Mouse (Mus musculus) heart, adult 18-20 months (tissue): ENCODE measurements around the gene Med12l. TPM values are rescaled to one million over a fixed set of nuclear protein-coding genes. Genes with fewer than 3 reads are reported as not detected.
A peak's percentile ranks its signal among the peaks of the same experiment; 100 is the strongest.
"Not testable (repeated sequence)": the region's sequence is repeated elsewhere in the genome, so short reads cannot be mapped to it uniquely, and the experiment has no call there.

Source experiments
- DNase-seq, 2 experiments: peaks; one replicate each; pipeline ENCODE4 v3.0.0; 2021 to 2022; ENCODE audit warnings: mixed read lengths in 1 of 2
- total RNA-seq, 2 experiments: library from RNA; stranded (reverse); gene quantifications; 2 replicates each; pipeline ENCODE4 v1.2.3; 2021

The Med12l gene
- total RNA-seq, 2 experiments from 2014 or later, result 6.6 to 8.1 TPM

DNA sequence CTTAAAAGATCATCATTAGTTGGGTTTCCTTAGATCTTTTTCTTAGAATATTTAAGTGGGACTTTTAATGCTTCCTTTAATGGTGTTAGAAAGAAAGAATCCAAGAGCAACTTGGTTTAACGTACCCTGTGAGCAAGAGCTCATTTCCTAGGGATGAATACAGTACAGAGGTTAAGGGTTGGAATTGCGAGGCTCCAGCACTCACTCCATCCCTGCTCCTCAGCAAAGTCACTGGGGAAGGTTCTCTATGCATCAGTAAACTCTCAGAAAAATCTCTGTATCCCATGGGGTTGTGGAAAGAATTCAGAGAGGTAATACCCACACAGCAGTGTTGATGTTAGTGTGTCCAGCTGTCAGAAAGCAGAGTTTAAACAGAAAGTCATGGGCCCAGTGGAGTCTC is 134.5 kb downstream of the Med12l start:
- DNase-seq, result no peak

DNA sequence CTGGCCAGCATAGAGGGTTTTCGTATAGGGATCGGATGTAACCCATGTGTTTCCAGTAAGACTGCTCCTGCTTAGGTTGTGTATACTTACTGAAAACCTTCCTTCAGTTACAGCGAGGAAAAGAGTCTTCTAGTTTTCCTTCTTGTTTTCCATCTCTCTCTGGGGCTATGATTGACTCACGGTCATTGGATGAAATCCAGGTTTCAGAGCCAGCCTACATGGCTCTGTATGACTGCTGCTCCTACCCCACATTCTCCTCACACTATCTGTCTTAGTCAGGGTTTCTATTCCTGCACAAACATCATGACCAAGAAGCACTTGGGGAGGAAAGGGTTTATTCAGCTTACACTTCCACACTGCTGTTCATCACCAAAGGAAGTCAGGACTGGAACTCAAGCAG is 135.3 kb downstream of the Med12l start:
- not testable (repeated sequence) for DNase-seq

DNA sequence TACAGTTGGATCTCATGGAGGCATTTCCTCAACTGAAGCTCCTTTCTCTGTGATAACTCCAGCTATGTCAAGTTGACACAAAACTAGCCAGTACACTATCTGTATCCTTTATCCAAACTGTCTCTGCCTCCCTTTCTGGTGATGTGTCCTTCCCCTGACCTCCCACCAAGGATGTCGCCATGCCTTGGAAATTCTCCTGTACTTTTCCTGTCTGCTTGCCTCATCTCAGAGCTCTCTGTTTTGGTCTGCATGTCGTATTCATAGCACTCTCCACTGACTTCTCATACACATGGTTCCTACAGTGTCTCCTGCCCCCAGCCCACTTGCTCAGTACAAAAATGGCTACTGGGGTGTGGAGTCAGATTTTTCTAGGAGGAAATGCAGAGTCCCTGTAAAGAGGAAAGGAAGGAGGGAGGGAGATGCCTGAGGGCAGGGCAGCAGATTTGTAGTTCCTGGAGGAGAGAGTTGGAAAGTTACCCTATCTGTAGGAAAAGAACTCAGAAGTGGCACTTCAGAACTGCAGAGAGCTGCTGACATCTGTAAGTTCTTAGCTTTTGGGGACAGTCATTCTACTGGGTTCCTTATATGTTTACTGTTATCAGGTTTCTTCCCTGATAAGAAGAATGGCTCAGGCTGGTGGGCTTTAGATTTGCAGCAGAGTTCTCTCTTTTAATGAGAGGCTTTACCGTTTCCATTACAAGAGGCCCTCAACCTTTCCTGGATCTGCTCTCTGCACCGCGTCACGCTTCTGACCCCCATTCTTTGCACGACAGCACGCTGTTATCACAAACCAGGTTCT is 136.1 kb downstream of the Med12l start:
- DNase-seq, result no peak

DNA sequence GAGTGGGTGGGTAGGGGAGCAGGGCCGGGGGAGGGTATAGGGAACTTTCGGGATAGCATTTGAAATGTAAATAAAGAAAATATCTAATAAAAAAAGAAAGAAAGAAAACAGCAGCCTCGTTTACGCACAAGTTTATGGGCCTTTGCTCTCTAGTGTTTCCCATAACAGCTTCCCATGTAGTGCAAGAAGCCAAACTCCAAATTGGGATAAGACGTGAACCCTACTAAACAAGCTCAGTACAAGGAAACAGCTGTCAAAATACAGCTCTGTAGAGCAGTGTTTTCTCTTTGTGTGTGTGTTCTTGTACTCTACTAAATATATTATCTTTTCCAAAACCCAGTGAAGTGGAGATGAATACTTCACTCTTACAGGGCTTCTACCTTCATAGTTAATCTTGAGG is 139.6 kb downstream of the Med12l start:
- DNase-seq, result peak in 1 of 2 experiments; percentile 33

DNA sequence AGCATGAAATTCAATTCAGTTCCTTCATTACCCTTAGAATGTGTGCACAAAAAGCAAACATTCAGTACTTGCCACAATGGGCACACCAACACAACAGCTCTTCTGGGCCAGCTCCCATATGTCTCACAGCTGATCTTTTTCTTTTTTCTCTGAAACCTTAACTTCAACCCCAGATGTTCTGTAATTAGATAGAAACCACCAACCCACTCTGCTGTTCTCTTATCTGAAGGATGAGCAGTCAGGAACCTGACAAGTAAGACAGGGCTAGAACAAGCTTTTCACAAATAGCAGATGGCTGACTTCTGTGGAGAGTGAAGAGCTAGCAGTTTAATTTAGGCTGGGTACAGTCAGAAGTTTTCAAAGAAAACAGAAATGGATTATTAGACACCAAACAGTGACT is 144.0 kb downstream of the Med12l start:
- DNase-seq, result no peak

DNA sequence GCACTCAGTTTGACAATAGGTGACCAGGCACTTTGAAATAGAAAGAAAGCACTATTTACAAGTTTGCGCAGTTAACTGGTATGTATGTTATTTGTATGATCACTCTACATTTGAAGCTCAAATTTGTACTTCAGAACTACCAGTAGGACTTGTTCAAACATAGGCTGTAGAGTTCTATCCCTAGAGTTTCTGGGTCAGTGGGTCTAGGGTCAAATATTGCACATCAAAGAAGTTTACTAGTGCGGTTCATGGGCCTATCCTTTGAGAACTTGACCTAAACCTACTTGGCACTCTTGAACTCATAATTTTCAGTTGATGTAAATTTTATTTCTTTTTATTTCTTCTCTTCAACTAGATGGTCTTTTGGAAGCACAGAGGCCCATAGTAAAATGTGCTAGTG is 145.0 kb downstream of the Med12l start:
- no peak for DNase-seq

DNA sequence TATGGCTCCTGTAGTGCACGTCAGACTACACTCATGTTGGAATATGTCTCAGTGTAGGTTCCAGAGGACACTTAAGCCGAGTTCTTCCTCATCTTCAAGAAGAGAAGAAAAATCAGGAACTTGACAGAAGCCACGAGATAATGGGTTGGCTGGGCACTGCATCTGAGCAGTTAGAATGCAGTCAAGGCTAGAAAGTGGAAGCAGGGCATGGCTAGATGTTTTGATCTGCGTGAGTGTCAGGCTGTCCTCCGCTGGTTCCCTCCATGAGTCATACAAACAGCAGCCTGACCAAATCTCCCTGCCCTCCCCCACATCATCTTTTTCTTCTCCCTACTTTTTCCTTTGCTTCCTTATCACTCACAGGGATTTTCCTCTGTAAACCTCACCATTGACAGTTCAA is 147.8 kb downstream of the Med12l start, which contains the start of gene P2ry14:
TSS of gene P2ry14 (minus strand) at position 195 of the 400 bp plus-strand sequence.
- DNase-seq, result peak in 1 of 2 experiments; percentile 40

DNA sequence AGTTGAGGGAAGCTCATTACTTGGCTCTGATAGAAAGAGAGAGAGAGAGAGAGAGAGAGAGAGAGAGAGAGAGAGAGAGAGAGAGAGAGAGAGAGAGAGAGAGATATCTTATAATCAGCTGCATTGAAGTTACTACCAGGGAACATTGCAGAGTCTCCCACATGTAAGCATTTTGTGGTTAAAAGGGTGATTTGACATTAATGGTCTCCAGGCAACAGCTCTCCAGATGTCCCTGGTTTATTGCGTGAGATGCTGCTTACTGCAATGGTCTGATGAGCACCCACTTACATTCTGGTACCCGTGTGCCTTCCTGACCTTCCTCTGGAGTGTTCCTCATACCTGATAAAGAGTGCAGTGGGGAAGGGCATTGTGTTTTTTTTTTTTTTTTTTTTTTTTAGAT is 149.3 kb downstream of the Med12l start:
- DNase-seq, result no peak

DNA sequence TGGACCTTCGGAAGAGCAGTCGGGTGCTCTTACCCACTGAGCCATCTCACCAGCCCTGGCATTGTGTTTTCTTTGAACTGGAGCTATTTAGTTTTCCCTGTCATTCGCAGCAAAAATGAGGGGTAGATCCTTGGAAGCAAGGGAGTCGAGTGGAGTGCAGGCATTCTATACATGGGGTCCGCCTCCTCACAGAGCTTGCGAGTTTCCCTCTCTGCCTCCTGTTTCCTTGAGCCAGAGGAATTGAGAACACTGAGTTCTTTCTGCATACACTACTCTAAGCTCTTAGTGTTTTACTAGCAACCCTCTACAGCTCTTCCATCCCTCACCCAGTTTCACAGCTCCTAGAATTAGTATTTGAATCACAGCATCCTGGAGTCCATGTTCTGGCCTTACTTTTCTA is 149.8 kb downstream of the Med12l start:
- no peak for DNase-seq

DNA sequence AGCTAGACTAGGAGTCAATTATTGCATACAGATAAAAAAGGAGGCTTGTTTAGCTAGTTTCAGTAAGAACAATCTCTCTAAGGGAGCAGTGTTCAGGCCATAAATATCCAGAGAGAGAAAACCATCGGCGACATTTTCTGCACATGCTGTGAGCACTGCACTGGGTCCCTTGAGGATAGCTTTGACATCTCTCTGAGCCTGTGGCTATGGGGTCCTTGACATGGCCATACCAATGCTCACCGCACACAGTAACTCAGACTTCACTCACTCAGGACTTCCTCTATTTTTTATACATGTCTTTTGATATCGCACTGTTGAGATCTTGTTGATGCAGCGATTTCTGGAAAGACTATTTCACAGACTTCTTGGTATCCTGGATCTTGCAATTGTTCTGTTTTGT is 151.4 kb downstream of the Med12l start:
- no peak for DNase-seq

DNA sequence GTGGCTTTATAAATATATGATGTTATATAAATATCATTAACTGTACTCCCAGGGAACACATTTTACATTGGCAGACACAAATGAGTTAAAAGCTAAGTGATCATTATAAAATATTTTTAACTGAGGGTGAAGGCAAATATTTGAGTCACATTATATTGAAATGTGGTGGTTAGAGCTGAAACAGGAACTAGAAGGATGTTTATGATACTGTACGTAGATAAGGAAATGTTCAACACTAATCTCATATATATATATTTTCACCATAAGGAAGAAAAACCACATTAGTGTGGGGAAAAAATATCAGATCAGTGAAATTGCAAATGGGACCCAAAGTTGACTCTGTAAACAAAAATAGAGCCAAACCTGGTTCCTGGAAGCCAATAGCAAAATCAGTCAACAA is 154.8 kb downstream of the Med12l start:
- DNase-seq, result no peak

DNA sequence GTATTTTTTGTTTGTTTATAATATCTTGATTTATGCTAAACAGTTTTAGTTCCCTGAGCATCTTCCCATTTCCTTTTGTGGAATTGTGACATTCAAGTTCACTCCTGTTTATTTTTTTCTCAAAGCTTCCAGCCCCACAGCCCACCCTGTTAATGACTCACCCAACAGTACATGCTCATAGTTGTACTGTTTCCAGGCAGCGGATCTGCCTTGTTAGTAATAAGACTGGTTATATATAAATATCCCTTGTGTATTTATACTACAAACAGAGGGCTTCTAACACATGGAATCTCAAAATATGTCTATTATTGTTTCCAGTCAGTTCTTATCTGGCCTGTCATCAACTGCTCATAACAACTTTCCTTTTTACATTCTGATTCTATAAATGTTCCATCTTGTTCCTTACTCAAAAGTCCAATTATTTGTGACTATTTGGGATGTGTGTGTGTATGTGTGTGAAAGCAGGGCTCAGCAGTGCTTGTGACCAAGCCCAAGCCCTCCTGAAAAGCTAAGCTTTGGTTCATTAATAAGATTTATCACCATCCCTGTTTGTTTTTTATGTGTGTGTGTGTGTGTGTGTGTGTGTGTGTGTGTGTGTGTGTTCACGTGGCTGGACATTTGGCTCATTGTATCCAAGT is 161.9 kb downstream of the Med12l start:
- DNase-seq, result no peak

DNA sequence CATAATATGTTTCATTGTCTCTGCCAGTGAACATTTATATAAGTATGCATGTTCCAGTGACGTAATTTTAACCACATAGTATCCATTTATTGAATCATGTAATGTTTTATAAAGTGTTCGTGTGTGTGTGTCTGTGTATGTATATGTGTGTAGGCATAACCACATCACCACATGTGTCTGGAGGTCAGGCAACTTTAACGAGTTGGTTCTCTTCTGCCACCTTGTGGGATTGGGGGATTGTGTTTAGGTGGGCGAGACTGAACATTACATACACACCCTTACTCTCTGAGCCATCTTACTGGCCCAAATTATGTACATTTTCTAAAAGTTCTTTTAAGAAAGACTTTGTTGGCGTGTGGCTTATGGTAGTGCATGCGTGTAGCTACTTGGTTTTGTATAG is 162.9 kb downstream of the Med12l start:
- DNase-seq, result no peak

DNA sequence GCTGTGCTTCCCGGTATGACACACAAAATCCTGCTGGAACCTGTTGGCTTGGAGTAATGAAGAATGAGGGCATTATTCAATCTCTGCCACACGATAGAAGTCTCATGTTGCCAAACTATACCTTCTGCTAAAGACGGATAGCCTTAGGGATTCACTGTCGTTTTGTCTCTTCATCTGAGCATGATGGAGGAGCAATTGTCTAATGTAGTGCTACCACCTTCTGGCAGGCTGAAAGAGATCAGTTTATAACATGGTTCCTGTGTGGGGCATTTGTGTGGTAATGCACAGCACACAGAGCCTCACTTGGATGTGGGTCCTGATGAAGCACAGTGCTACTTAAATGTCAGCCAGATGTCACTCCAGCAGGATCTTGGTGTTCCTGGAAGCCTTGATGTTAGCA is 163.6 kb downstream of the Med12l start:
- DNase-seq, result no peak

DNA sequence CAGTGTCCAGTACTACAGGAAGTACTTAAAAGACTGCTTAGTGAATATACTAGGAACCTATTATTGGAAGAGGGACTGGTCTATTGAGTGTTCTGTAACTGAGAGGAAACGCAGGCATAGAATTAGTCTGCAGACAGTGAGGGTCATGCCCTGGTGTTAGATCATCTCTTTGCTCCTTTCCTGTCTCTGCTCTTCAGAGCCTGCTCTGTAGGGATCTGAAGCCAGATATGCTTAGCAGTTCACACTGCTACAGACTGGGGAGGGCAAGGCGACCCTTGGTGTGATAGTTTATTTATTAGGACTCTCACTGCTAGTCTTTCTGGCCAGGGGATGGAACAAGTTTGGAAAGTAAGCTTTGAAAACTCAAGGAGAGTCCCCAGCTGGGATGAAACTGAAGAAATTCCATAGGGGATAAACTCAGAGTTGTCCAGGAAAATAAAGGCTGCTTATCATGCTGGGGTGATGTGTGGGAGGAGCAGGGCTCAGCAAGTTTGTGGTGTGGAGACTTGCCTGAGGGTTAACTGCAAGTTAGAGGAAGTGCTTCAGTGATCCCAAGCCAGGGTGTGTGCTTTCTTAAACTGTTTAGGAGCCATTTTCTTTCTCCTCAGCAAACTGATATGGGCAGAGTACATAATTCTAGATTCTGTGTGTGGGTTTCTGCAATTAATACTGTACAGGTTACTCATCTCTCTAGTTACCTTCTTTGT is 164.4 kb downstream of the Med12l start:
- DNase-seq, result peak in 1 of 2 experiments; percentile 25

DNA sequence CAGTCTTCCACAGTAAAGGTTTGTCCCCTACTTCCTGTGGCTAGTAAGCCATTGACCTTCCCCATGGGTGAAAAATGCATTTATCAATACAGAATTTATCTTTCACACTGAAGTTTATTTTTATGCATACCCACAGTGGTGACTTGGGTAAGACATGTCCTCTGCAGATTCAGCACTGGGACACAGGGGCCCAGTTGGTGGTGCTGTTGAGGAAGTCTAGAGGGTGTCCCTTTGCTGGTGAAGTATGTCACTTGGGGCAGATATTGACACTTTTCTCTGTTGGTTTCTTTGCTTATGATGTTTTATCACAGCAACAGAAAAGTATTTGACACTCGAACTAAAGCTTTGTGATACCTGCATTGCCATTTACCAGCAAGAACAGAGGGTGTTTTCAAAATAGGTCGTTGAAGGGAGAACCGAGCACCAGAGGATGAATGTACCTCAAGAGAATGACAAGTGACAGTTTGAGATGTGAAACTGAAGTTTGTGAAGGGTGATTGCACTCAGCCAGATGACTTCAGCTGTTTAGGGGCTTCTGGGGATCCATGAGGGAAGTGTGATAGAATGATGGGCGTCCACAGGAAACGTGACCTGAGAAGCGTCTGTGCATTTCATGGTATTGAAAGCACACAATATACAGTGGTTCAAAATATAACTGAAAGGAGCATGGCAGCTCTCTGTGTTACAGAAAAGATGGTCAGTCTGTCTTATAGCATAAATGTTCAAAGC is 169.0 kb downstream of the Med12l start:
- DNase-seq, result no peak

DNA sequence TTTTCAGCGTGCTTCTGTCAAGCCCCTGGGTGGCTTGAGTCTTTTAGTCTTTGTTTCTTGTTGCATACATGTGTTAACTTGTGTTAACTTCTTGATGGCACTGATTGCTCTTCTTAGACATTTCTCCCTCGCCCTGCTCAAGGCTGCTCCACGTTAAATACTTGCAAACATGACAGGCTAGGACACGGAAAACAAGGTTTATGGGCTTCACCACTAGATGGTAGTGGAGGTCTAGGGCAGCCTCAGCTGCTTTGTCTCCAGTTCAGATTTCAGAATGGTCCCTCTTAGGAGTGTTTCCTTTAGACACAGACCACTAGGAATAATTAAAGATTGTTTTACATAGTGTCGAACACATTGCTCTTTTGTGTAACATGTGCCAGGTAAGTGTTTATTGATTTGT is 169.6 kb downstream of the Med12l start:
- DNase-seq, result peak; percentile 49 to 65

DNA sequence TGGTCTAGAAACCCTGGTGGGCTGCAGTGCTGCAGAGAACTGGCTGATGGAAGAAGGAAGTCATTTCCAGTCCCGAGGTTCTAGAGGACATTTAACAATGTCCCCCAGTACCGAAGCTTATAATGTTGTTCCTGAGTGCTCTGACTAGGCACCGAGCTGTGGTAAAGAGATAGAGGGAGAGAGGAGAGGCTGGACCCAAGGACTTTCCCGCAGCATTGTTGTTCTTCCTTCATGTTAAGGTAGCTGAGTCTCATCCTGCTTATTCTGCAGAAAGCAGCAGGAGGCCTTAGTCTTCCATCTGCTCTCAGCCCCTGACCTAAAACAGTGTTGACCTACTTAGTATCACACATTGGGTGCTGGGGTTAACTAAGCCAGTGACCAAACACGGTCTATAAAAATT is 171.2 kb downstream of the Med12l start:
- DNase-seq, result no peak

DNA sequence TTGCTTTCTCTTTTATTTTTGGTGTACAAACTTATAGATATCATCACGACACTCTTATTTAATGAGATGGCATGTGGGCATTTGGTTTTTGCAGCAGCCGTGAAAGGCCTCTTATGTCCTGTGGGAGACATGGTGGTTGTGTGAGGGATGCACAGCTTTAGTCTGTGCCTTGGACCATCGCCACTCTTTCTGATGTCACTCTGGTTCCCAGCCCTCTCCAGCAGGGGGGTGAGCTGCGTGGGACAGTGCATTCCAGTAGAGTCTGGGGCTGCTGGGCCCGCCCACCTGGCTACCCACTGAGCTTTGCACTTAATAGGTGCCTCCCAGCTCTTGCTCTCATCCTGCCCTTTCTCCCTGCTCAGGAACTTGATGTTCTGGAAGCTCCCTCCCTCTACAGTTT is 175.5 kb downstream of the Med12l start:
- no peak for DNase-seq

DNA sequence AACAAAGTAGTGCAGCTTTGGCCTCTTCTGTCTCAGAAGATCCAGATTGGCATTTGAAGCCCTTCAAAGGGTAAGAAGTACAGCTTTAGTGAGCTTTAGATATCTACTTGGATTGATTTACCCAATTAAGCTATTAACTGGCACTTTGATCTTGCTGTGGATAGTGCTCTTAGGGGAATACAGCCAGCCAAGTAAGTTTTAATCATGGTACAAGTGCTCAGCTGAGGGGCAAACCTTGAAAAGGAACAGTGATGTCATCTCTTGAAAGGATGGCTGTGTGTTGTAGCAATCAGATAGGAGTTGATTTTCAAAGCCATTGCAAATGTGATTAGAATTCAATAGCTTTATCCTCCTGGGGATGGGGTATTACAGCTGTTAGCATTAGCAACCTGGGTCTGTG is 176.5 kb downstream of the Med12l start:
- DNase-seq, result no peak

DNA sequence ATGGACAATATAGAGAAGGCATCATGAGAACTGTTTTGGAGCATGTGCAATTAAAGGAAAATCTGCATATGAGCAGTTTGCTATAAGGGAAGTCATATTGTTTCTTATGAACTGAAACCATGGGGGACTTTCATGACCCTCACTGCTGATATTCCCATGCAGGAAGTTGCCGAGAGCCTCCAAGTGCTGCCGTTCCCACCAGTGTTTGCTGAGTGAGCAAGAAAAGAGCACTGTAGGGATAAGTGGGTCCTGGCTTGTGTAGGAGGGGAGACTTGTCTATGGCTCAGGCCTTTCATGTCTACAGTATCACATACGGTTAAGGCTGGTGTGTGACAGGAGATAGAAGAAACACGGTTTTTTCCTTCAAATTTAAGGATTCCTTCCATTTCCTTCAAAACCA is 180.0 kb downstream of the Med12l start:
- DNase-seq, result no peak

DNA sequence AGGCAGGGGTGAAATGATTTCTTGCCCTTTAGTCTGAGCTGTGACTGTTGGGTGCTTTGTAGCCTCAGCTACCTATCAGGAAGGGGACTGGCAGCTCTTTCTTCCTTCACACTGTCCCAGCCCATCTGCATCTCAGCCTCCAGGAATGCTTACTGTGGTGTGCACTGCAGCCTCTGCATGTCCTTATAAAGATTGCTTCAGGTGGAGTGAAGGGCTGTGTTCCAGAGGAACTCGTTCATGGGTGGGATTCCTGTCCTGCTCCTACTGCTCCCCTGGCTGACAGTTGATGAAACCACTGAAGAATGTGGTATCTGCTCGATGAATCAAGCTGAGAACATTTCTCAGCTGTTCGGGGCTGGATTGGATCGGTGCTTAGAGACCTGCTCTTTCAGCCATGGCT is 181.7 kb downstream of the Med12l start:
- no peak for DNase-seq

DNA sequence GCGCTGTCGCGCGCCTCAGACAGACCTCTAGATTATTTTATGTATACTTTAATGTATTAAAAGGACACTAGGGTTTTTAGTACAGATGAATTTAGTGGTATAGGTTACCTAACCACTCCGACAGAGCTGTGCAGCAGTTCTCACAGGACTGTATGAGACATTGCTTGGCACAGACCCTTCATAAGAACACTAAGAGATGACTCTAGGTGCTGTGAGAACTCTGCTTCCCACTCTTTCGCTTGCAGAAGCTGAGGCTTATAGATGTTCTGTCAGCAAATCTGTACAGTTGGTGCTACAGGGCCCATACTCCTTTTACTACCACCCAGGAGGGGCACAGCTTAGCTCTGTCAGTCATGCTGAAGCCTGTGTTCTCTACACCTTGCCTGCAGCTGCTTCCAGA is 186.0 kb downstream of the Med12l start:
- DNase-seq, result no peak
